Mouse (Mus musculus) adrenal gland, adult (tissue): ENCODE data around the gene Dlgap1.

Experiments used
- DNase-seq, 2 experiments: peaks; one replicate each; pipeline ENCODE4 v3.0.0; 2022 to 2023; ENCODE audit warnings: low spot score in 1 of 2; ENCODE audit not compliant: inconsistent age in 2 of 2

Dlgap1 gene

DNA sequence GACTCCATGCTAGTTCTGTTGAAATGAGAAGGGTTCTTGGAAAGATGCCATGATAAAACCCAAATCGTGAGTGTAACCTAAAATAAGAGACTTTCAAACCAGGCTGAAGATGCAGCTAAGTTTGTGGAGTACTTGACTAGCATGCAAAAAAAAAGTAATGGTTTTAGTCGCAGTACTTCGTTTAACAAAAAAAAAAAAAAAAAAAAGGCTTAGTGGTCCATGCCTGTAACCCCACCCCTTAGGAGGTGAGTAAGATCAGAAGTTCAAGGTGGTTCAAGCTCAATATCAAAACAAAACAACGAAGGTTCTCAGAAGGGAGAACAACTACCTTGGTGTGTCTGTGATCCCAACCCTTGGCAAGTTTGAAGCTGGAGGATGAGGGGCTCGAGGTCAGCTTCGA is 782.8 kb downstream of the Dlgap1 start:
- no peak for DNase-seq

DNA sequence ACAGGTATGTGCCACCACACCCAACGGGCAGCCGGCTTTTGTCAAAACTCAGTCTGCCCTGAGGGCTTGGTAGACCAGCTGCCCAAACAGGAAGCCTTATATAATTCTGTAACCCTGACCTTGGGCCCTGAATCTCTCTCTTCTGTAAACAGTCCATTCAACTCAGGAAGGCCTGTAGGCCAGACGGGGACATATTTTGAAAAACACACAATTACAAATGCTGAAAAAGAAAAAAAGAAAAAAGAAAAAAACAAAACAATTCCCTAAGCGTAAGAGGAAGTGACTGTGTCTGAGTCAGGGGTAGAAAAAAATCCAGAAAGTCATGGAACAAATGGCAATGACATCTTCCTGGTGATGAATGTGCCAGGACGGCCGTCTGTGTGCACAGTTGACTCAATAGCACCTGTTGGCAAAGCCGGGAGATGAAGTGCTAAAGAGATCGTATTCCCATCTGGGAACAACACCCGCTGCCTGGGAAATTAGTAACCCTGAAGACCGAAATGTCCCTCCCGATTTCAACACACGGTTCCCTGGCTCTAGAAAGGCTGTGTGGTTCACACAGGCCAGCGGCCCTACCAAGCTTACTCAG is 784.7 kb downstream of the Dlgap1 start:
- DNase-seq: peak; percentile 51 to 84

DNA sequence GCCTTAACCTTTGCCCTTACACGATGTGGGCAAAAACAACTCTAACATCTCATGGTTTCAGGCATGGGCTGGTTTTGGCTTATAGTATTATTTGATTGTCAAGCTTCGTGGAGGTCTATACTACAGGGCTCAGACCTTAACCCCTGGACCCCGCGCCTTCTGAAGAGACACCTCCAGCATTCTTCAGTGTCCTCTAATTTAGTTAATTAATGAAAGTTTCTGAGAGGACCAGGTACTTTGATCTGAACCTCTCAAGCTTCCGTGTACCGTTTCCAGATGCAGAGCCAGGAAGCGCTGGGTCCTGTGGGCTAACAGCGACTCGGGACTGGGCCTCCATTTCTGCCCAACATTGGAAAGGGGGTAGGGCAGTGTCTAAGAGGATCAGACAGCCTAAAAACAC is 785.2 kb downstream of the Dlgap1 start:
- peak in 1 of 2 experiments; percentile 56 for DNase-seq

DNA sequence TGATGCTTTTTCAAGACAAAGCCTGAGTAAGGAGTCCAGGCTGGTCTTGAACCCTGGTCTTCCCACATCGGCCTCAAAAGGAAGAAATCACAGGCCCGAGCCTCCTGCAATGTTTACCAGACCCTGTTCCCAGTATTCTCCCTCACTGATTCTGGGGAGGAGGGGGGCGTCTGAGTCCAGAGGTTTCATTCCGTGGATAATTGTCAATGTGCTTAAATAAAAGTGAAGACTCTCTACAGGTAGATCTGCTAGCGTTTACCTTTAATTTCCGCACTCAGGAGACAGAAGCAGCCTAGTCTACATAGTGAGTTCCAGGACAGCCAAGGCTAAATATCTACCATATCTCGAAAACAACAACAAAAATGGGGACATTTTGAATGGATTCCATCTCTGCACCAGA is 785.8 kb downstream of the Dlgap1 start:
- no peak for DNase-seq

DNA sequence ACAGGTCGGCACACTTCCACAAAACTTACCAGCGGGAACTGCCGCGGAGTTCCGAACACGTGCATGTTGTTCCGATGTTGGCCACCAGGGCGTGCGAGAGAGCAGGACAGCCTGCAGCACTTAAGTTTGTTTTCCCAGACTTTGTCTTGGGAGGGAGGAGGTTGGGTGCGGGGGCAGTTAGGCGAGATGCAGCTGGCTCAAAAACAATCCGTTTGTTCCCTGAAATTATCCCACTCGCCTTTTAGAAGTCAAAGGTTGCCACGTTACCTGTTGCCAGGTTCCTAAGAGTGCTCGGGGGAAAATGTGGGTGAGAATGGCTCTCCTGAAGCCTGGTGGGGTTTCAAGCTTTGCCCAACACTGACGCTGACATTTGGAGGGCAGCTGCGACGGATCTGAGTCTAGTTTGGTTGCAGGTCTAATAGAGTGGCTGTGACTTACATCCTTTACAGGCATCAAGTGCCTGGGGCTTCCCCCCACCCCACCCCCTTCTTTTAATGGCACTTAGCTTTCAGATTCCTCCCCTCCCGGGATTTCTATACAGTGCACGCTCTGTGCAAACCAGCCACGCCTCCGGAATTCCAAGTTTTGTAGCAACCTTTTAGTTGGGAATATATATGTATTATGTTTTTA is 786.3 kb downstream of the Dlgap1 start:
- DNase-seq: peak; percentile 89 to 97

DNA sequence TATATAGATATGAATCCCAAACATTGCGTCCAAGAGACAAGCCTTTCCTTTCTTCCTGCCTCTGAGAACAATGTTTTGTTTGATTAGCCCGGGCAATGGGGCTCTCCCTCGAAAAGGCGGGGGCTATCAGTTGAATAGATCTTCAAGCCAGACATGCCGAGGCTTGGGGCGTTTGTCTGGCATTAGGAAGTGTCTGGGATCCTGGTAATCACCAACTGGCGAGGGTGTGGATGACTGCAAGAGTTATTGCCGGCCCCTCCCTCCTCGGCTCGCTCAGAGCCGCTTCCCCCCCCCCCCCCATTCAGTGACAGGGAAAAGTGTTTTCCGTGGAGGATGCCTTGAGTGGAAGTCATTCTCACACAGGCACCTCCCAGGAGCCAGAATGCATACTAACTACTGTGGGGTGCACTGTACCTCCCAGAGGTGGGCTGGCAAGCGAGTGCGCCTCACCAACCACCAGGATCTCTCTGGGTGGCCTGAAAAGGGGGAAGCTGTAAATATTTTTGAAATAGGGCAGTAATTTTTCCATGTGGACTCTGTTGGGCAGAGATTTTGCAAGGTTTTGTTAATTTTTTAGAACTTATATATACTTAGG is 786.9 kb downstream of the Dlgap1 start:
- DNase-seq: peak in 1 of 2 experiments; percentile 73

DNA sequence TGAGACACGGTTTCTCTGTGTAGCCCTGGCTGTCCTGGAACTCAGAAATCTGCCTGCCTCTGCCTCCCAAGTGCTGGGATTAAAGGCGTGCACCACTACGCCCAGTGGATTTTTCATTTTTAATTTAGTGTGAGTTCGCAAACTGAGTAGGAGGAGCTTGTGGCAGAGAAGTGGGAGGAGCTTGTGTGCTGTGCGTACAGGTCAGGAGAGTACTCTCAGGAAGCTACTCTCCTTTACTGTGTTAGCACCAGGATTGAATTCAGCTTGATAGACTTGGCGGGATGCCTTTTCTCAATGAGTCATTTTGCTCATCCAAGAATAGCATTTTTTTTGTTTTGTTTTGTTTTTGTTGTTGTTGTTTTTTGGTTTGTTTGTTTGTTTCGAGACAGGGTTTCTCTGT is 793.1 kb downstream of the Dlgap1 start:
- DNase-seq: no peak

DNA sequence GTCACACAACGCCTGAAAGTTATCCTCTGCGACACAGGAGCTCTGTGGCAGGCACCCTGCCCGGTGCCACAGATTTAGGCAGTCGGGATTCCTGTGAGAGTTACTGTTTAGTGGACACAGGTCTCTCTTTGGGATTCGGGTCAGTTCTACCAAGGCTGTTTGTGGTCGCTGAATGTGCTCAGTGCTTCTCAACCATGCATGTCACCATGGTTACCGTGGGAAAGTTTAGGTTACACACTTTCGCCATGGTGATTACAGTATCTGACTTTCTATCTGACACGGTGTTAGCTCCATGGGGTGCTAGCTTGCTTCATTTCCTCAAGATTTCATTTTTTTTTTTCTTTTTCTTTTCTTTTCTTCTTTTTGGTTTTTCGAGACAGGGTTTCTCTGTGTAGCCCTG is 793.8 kb downstream of the Dlgap1 start:
- DNase-seq: no peak

DNA sequence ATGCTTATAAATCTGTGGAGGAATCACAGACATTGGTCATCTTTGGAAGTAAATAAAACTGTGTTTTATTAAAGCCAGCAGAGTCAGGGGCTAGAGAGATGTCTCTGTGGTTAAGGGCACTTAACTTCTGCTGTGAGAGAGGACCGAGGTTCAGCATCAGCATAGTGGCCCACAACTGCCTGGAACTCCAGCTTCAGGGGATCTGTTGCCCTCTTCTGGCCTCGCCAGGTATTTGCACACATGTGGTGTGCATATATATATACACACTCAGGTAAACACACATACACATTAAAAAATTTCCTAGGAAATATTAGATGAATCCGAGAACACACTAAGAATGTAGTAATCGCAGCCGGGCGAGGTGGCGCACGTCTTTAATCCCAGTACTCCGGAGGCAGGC is 796.5 kb downstream of the Dlgap1 start:
- DNase-seq: no peak

DNA sequence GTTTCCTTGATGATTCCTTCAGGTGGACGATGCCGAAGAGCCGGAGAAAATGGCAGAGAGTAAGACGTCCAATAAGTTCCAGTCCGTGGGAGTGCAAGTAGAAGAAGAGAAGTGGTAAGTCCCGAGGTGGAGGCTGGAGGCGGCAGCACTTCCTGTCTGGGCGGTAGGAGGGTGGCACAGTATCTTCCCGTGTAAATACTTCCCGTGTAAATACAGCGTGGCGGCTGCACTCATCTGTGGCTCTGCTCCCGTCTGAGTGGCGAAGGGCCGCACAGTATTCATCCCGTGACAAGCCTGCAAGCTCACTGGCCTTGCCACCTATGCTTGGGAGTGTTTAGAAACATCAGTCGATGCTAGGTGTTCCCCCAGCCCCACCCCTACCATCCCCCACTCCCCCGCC is 797.1 kb downstream of the Dlgap1 start:
- DNase-seq: no peak

DNA sequence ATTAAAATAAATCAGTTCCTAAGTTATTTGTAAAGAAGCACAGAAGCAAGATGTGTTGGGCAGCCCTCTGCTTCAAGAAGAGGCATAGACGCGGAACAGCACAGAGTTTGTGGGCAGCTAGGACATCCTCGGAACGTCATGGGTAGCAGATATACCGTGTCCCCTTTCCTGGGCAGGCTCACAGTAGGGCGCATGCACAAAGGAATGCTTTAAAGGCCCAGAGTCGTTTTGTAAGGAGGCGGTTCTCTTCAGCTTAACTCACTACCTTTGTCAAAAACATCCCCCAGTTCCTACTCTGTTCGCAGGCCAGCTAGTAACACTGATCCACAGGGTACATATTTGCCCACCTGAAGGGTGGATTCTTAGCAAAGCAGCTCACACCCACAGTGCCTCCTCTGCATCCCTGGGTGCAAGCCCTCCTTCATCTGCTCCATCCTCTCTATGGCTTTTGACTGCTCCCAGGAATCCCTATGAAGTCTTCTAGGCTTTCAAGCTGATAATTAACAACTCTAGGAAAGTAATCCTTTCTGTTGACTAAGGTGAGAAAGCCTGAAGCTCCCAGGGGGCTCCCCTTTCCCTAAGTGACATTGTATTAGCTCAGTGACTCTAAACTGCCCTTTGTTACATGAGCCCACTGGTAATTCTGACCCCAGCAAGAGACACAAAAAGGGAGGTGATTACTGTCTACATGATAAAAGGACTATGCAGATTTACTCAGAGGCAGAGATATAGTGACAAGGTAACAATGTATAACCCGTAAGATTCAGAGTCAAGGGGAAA is 803.4 kb downstream of the Dlgap1 start:
- DNase-seq: no peak

DNA sequence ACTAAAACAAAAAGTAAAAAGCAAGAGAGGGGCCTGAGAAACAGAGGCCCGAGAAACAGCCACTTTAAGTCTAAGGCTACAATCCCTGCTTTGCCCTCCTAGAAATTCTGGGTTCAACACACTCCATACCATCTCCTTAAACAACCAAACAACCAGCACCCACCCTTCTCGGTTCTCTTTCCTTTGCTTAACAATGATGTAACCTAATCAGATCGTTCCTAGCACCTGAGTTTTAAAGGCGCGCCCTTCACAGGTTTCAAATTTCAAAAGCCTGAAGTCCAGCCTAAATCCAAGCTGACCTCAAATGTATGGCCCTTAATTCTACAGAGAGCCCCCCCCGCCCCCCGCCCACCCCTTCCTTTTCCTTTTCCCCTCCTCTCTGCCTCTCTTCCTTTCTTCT is 810.9 kb downstream of the Dlgap1 start:
- DNase-seq: no peak

DNA sequence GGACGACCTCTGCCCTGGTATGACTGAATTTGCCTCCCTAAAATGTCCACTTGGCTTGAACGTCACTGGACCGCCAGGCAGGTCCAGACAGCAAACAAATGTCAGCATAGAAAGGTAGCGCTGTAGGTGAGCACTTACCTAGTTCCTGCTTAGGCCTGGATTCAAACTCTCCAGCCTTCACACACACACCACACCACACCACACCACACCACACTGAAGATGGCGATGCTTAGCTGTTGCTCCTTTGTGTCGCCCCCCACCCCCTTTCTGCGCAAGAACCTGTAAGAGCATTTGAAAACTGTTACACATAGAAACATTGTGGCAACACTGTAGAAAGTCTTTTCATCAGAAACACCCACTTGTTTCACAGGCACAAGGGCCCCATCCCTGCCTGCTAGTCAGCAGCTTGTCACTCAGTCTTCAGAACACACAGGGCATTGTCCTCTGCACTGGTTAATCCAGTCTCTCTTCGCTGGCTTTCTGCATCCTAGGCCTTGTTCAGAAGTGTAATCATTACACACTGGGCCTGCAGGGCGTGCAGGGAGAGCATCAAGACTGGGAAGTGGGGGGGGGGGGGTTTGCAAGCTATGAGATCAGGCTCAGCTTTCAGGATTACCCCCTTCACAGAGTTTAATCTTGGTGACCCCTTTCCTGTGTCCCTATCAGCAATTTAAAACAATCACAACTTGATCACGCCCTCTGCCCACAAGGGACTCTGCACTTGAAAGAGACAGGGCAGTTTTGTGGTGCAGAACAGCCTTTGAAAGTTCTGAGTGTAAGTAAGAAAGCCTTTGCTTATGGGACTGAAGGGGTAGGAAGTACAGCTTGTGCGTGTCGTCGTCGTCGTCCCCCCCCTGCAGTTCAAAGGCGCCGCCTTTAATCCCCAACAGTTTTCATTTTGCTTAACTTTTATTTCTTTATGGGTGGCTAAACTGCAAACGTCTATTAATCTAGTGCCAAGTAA is 812.1 kb downstream of the Dlgap1 start:
- no peak for DNase-seq

DNA sequence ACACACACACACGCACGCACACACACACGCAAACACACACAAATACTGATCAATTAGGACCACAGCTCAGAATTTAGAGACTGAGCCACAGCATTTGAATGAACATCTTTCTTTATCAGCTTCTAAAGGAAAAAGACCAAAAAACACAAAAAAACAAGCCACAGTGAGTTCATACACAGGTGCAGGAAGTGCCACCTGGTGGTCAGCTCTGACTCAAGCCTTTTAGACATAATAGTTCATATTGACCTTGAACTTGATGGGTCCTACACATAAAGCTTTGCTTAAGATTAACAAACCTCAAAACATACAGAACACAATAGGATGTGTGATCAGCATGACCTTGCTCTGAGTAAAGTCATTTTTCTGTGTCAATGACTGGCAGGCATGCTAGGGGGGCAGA is 814.4 kb downstream of the Dlgap1 start:
- DNase-seq: no peak

DNA sequence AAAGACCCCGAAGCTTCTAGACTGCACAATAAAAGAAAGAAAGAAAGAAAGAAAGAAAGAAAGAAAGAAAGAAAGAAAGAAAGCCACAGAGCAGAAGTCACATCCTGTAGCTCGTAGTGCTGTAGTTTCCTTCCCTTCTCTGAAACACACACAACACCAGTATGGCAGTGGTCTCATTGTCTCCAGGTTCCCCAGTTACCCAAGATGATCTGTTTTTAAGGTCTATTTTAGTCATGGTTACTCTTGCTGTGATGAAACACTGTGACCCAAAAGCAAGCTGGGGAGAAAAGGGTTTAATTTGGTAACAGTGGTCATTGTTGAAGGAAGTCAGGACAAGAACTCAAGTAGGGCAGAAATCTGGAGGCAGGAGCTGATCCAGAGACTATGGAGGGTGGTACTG is 818.5 kb downstream of the Dlgap1 start:
- no peak for DNase-seq

DNA sequence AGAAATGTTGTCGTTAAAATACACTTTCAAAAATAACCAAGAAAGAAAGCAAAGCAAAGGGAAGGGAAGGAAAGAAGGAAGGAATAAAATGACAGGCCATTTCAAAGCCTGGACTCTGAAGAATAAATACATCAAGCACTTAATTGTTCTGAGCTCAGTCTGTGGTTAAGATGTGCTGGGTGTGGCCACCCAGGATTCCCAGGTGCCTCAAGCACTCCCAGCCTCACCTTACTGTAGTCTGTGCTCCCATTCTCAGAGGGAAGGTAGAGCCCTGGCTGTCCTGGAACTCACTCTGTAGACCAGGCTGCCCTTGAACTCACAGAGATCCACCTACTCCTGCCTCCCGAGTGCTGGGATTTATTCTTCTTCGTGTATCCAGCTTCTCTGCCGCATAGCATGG is 821.9 kb downstream of the Dlgap1 start:
- DNase-seq: no peak

DNA sequence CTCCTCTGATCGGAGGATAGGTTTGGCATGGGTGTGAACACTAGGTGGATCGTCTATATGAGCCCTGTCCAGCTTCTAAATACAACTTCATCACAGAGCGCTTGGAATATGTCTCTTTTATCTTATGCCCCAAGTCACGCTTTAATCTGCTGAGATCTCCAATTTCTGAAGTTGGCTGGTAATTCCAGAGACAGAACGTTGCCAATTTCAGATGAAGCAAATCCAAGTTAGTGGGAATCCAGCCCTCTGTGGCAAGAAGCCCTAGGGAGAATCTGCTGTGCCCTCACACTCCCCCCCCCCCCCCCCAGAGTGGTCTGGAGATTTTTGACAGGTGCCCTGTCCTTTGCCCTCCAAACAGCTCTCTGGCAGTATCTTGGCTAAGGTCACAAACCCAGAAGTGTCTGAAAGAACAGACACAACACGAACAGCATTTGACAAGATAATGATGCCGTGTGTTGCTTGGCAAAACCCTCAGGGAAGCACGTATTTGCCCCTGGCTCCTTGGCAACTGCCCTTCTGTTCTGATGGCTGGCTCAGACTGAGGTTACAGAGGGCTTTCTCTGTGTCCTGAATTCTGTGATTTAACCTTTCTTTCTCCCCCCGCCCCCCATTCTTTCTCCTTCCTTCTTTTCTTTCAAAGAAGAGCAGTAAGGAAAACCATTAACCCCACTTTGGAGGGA is 822.9 kb downstream of the Dlgap1 start:
- DNase-seq: no peak

DNA sequence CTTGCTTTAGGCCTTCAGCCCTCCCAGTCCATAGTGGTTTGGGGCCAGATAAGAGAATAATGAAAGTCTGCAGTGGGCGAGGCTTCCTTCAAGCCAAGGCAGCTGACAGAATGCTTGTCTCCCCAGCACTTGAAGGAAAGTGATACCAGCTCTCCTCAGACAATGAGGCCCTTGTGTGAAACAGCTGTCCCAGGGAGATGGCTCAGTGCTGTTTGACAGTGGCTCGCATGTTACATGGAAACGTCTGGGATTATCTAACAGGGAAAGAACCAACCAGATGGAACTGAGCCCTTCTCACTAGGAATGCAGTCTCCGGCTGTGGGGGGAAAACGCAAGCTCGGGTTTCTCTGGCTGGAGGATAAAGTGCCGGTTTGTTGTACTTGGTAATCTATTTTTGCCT is 825.4 kb downstream of the Dlgap1 start:
- DNase-seq: no peak

DNA sequence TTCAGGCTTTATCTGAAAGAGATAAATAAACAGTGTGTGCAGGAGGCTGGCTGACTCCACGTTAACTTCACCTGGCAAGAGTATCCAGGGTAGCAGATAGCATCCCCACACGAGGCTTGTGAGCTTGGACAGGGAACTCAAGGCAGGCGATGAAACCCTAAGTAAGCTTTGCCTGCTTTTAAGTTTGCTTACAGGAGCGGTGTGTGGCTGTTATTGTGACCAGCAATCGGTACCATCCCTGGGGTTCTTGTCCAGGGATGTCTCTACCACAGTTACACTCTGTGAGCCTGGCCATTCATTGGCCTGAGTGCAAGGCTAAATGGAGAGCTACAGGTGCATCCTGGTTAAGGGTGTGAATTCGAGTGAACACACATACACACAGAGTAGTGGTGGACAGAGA is 825.8 kb downstream of the Dlgap1 start:
- DNase-seq: no peak

DNA sequence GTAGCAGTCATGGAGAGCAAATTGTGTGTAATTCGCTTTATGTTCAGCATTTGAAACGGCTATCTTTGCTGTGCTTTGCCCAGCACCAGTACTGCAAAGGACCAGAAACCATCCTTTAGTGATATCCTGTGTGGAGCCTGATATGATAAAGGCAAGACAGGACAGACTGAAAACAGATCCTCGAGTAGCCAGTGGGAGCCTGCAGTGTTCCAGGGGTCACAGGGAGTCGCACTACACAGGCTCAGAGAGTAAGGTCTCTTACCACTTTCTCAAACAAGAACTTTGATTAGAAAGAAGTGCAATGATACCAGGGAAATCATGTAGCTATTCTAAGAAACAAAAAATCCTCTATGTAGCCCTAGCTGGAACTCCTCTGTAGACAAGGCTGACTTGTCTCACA is 826.3 kb downstream of the Dlgap1 start:
- no peak for DNase-seq
